Mouse (Mus musculus): ENCODE data around the gene Tbx2. TPM values are rescaled to one million over a fixed set of nuclear protein-coding genes. Genes with fewer than 3 reads are reported as not detected.

The Tbx2 gene
- polyA plus RNA-seq, 1 experiment: 1.5 TPM

DNA sequence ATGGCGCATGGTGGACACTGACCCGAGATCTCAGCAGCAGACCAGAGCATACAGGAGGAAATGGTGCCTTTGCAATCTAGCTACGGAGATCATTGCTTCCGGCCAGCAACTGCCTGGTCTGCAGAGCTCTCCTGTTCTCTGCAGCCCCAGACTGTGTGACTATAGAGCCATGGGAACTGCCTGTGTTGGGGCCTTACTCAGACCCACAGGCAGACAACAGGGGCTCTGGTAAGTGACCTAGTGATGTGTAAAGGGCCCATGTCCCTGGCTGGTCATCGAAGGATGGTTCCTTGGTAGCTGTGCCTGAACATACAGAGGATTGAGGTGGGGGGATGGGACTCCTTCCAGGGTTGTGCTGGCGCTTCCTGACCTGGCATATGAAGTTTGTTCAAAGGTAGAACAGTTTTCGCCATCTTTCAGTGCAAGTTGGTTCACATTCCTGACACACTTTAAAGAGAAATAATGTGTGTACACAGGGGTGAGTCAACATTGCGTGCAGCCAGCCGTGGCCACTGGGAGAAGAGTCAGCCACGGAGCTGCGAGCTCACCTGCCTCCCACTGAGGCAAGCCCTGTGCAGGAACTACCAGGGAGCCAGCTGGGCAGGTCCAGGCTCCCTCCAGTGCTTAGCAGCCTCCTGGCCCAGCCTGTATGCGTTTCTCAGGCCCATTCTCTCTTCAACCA is 39.7 kb upstream of the Tbx2 start:
- no peaks in the 10 kb centered on the region for H3K79me2 ChIP-seq (ENCODE audit: control insufficient read depth, insufficient read depth)
- TF ChIP-seq USF1 (IDR thresholded peaks at IDR 0.05; ENCODE audit: low read depth) (no peak), CTCF (IDR thresholded peaks at IDR 0.05; ENCODE audit: control insufficient read depth, insufficient read depth, insufficient read length) (no peak), FOSL1 (IDR thresholded peaks at IDR 0.05; ENCODE audit: insufficient read depth, low read length, poor library complexity, severe bottlenecking) (no peak), MYOG (IDR thresholded peaks at IDR 0.05; ENCODE audit: control insufficient read depth, extremely low read depth, insufficient read length) (no peak), CEBPB (IDR thresholded peaks at IDR 0.05; ENCODE audit: low read depth) (no peak), MYOD1 (IDR thresholded peaks at IDR 0.05; ENCODE audit: control insufficient read depth, insufficient read length, low read depth) (no peak), MAX (IDR thresholded peaks at IDR 0.05) (no peak)
- no peaks in the 10 kb centered on the region for H3K36me3 ChIP-seq (ENCODE audit: control insufficient read depth, insufficient read depth)
- no peak overlapping the region for H3K4me3 ChIP-seq (ENCODE audit: insufficient read depth, poor library complexity, severe bottlenecking)
- no peaks in the 10 kb centered on the region for H3K27me3 ChIP-seq (ENCODE audit: control insufficient read depth, insufficient read depth, insufficient read length)
- no peak overlapping the region for H3ac ChIP-seq (ENCODE audit: control insufficient read depth, insufficient read length, low read depth)
- no peaks in the 10 kb centered on the region for H3K79me3 ChIP-seq (ENCODE audit: low read depth)

DNA sequence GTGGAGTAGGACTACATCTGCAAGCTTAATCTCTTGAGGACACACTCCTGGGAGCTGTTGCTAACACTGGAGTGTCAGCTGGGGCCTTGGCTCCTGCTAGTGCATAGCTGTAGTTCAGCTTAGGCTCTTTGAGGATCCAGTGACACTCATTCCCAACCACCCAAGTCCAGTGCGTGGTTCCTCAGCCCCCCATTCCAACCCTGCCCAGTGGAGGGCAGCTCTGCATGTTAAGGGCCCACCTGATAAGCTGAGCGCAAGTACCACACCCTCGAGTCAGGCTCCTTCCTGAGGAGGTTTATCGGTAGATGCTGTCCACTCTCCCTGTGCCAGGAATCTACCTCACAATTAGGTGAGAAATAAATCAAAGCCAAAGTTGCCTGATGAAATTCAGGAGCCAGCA is 32.9 kb upstream of the Tbx2 start:
- Histone ChIP-seq H3ac (ENCODE audit: control insufficient read depth, insufficient read length, low read depth) (no peak overlapping the region), H3K79me2 (ENCODE audit: control insufficient read depth, insufficient read depth) (no peaks in the 10 kb centered on the region), H3K36me3 (ENCODE audit: control insufficient read depth, insufficient read depth) (no peaks in the 10 kb centered on the region), H3K4me3 (ENCODE audit: insufficient read depth, poor library complexity, severe bottlenecking) (no peak overlapping the region), H3K27me3 (ENCODE audit: control insufficient read depth, insufficient read depth, insufficient read length) (no peaks in the 10 kb centered on the region), H3K79me3 (ENCODE audit: low read depth) (no peaks in the 10 kb centered on the region)
- TF ChIP-seq USF1 (IDR thresholded peaks at IDR 0.05; ENCODE audit: low read depth) (no peak), MYOD1 (IDR thresholded peaks at IDR 0.05; ENCODE audit: control insufficient read depth, insufficient read length, low read depth) (no peak), CEBPB (IDR thresholded peaks at IDR 0.05; ENCODE audit: low read depth) (no peak), CTCF (IDR thresholded peaks at IDR 0.05; ENCODE audit: control insufficient read depth, insufficient read depth, insufficient read length) (no peak), MAX (IDR thresholded peaks at IDR 0.05) (no peak)

- H3ac ChIP-seq (ENCODE audit: control insufficient read depth, insufficient read length, low read depth): no peak overlapping the region
- H3K79me2 ChIP-seq (ENCODE audit: control insufficient read depth, insufficient read depth): no peaks in the 10 kb centered on the region
- H3K36me3 ChIP-seq (ENCODE audit: control insufficient read depth, insufficient read depth): no peaks in the 10 kb centered on the region
- TF ChIP-seq MAX (IDR thresholded peaks at IDR 0.05) (no peak), CTCF (IDR thresholded peaks at IDR 0.05; ENCODE audit: control insufficient read depth, insufficient read depth, insufficient read length) (no peak), FOSL1 (IDR thresholded peaks at IDR 0.05; ENCODE audit: insufficient read depth, low read length, poor library complexity, severe bottlenecking) (no peak), USF1 (IDR thresholded peaks at IDR 0.05; ENCODE audit: low read depth) (no peak), MYOD1 (IDR thresholded peaks at IDR 0.05; ENCODE audit: control insufficient read depth, insufficient read length, low read depth) (no peak), MYOG (IDR thresholded peaks at IDR 0.05; ENCODE audit: control insufficient read depth, extremely low read depth, insufficient read length) (no peak), CEBPB (IDR thresholded peaks at IDR 0.05; ENCODE audit: low read depth) (no peak)
- no peaks in the 10 kb centered on the region for H3K79me3 ChIP-seq (ENCODE audit: low read depth)
- H3K4me3 ChIP-seq (ENCODE audit: insufficient read depth, poor library complexity, severe bottlenecking): no peak overlapping the region
- H3K27me3 ChIP-seq (ENCODE audit: control insufficient read depth, insufficient read depth, insufficient read length): no peaks in the 10 kb centered on the region
These were observed 32.5 kb upstream of the Tbx2 start for GRCm38 (mm10) chr11:85799856-85800255.

DNA sequence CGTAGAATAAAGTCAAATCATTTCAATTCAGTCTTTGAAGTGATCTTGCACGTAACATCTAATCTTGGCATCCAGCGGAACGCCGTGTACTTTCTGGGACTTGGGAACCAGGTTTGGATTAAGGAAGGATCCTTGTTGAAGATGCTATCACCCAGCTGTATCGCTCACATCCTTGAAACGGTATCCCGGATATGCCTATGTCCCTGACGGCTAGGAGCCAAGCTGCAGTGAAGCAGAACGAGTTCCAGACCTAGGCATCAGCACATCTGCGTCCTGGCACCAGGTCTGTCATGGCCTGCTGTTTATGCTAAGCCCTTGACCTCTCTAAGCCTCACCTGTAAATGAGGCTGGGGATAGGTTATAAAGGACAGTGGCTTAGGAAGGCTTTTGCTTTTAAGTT is 32.0 kb upstream of the Tbx2 start:
- no peak overlapping the region for H3K4me3 ChIP-seq (ENCODE audit: insufficient read depth, poor library complexity, severe bottlenecking)
- no peaks in the 10 kb centered on the region for H3K79me2 ChIP-seq (ENCODE audit: control insufficient read depth, insufficient read depth)
- no peak for TF ChIP-seq CTCF (IDR thresholded peaks at IDR 0.05; ENCODE audit: control insufficient read depth, insufficient read depth, insufficient read length)
- TF ChIP-seq MYOG (IDR thresholded peaks at IDR 0.05; ENCODE audit: control insufficient read depth, extremely low read depth, insufficient read length): no peak
- no peak for TF ChIP-seq USF1 (IDR thresholded peaks at IDR 0.05; ENCODE audit: low read depth)
- TF ChIP-seq MYOD1 (IDR thresholded peaks at IDR 0.05; ENCODE audit: control insufficient read depth, insufficient read length, low read depth): no peak
- no peak for TF ChIP-seq MAX (IDR thresholded peaks at IDR 0.05)
- TF ChIP-seq CEBPB (IDR thresholded peaks at IDR 0.05; ENCODE audit: low read depth): no peak
- TF ChIP-seq FOSL1 (IDR thresholded peaks at IDR 0.05; ENCODE audit: insufficient read depth, low read length, poor library complexity, severe bottlenecking): no peak
- no peaks in the 10 kb centered on the region for H3K79me3 ChIP-seq (ENCODE audit: low read depth)
- no peak overlapping the region for H3ac ChIP-seq (ENCODE audit: control insufficient read depth, insufficient read length, low read depth)
- H3K36me3 ChIP-seq (ENCODE audit: control insufficient read depth, insufficient read depth): no peaks in the 10 kb centered on the region
- no peaks in the 10 kb centered on the region for H3K27me3 ChIP-seq (ENCODE audit: control insufficient read depth, insufficient read depth, insufficient read length)

DNA sequence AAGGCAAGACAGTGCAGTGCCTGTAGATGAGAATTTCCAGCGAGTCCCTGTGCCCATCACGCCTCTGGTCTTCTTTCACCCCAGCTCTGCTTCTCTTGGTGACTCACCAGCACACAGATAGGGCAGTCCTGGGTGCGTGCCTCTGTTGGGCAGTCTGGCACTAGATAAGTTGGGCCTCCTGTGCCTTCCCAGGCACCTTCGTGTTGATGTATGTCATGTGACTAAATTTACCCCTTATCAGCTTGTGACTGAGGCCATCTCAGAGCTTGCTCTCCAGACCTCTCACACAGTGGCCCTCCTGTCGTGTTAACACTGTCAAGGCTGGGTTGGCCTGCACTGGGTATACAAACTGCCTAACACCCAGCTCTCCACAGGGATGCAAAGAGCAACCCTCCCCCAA is 28.3 kb upstream of the Tbx2 start:
- Histone ChIP-seq H3K27me3 (ENCODE audit: control insufficient read depth, insufficient read depth, insufficient read length) (no peaks in the 10 kb centered on the region), H3K79me3 (ENCODE audit: low read depth) (no peaks in the 10 kb centered on the region), H3K36me3 (ENCODE audit: control insufficient read depth, insufficient read depth) (no peaks in the 10 kb centered on the region), H3K4me3 (ENCODE audit: insufficient read depth, poor library complexity, severe bottlenecking) (no peak overlapping the region), H3K79me2 (ENCODE audit: control insufficient read depth, insufficient read depth) (no peaks in the 10 kb centered on the region), H3ac (ENCODE audit: control insufficient read depth, insufficient read length, low read depth) (no peak overlapping the region)
- TF ChIP-seq MYOG (IDR thresholded peaks at IDR 0.05; ENCODE audit: control insufficient read depth, extremely low read depth, insufficient read length) (no peak), CEBPB (IDR thresholded peaks at IDR 0.05; ENCODE audit: low read depth) (no peak)

DNA sequence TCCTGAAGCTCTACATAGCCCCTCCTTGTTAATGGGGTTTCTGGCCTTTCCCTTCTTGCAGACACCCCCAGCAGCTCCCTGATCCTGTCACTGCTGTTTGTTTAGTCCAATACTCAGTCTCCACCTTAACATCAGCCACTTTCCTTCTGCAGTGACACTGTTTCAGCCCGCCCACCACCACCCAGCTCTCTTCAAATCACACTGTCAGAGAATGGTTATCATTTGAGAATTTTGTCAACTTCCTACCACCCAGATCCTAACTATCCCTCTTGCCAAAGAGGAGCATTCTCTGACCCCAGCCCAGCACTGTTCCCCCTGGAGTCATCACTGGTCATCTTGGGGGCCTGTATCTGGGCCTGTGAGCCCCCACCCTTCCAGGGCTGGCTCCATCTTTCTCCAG is 26.6 kb upstream of the Tbx2 start:
- H3K27me3 ChIP-seq (ENCODE audit: control insufficient read depth, insufficient read depth, insufficient read length): no peaks in the 10 kb centered on the region
- TF ChIP-seq MAX (IDR thresholded peaks at IDR 0.05) (no peak), MYOG (IDR thresholded peaks at IDR 0.05; ENCODE audit: control insufficient read depth, extremely low read depth, insufficient read length) (no peak), CEBPB (IDR thresholded peaks at IDR 0.05; ENCODE audit: low read depth) (no peak), CTCF (IDR thresholded peaks at IDR 0.05; ENCODE audit: control insufficient read depth, insufficient read depth, insufficient read length) (no peak), MYOD1 (IDR thresholded peaks at IDR 0.05; ENCODE audit: control insufficient read depth, insufficient read length, low read depth) (no peak), FOSL1 (IDR thresholded peaks at IDR 0.05; ENCODE audit: insufficient read depth, low read length, poor library complexity, severe bottlenecking) (no peak), USF1 (IDR thresholded peaks at IDR 0.05; ENCODE audit: low read depth) (no peak)
- no peaks in the 10 kb centered on the region for H3K36me3 ChIP-seq (ENCODE audit: control insufficient read depth, insufficient read depth)
- H3K79me3 ChIP-seq (ENCODE audit: low read depth): no peaks in the 10 kb centered on the region
- H3K4me3 ChIP-seq (ENCODE audit: insufficient read depth, poor library complexity, severe bottlenecking): no peak overlapping the region
- no peaks in the 10 kb centered on the region for H3K79me2 ChIP-seq (ENCODE audit: control insufficient read depth, insufficient read depth)
- no peak overlapping the region for H3ac ChIP-seq (ENCODE audit: control insufficient read depth, insufficient read length, low read depth)
